Mouse (Mus musculus): Measurements from ENCODE around the gene Tmbim1.

DNA sequence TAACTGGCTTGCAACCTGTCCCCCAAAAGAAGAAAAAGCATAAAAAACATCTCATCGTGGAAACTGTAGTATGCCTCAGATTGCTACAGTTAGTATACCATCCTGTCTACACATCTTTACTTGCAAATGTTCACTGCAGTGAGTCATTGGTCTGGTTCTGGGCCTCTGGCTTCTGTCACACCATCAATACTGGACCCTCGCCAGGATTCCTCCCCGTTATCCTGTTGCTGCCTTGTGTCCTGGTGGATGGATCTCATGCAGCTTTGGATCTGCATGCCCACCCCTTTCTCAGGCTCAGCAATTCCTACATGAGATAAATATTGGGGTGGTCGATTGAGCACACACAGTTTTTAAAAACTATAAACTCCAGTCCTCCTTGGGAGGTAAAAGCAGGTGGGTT, 33.8 kb downstream of the Tmbim1 start:
- TF ChIP-seq CTCF (IDR thresholded peaks at IDR 0.05; ENCODE audit: extremely low read depth, insufficient read depth, insufficient read length, insufficient replicate concordance) (no peak), POLR2A (IDR thresholded peaks at IDR 0.05; ENCODE audit: low read depth, low read length) (no peak)
